Mouse (Mus musculus): ENCODE data around the gene Slc5a4a.

Slc5a4a gene

DNA sequence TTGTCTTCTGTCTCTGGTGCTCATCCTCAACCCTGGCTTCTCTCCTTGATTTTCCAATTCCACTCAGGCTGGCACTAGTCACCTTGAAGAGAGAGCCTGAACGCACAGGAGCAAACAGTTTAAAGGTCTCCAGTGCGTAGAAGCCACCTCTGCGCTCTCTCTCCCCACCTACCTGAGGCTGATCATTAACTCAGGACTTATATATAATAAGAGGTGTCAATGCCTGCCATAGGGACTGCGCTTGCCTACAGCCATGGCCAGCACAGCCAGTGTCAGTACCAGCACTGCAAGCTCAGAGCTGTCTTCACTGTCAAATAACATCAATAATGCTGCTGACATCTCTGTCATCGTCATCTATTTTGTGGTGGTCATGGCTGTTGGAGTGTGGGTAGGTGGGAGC, at the start of gene Slc5a4a:
Gene Slc5a4a, plus strand, starts transcription at position 174 of the 400 bp plus-strand sequence.
- 95% methylated on average over 5 of the region's 5 CpGs for WGBS

DNA sequence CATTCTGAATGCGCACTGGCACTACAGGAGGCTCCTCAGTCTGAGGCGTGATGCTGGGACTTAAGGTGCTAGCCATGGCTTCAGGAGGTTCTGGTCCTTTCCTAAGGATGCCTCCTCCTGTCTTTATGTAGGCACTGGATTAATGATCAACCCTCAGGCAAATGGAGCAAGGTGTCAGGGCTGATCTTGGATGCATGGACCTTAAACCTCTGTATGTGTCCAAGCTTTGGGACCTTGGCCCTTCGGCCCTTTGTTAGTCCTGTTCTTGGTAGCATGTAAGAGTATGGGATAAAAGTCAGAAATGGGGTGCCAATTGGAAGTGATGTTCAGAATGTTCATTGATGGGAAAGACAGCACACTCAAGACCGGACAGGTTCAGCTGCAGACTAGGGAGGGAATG, 36.4 kb upstream of the Slc5a4a start, which contains the start of gene Slc5a4b:
Gene Slc5a4b, minus strand, starts transcription at position 101 of the 400 bp plus-strand sequence.
- WGBS: 94% methylated on average over 4 of the region's 4 CpGs

GRCm38 (mm10) chr10:76117966-76118365, 29.3 kb upstream of the Slc5a4a start:
- WGBS: 40% methylated on average over 5 of the region's 5 CpGs

DNA sequence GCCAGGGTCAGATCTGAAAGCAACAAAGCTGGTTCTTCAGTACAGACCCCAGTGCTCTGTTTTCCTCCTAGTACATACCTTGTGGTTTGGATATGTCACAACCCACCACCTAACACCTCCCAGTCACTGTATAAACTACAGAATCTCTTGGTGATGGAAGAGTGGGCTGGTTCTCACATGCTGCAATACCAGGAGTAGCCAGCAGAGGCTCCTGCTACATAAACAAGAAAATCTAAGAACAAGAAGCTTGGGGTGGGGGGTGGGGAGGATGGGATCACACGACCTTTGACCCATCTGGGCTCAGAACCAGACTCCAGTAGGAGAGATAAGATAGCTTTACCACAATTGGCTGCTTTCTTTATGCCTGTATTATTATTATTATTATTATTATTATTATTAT, 28.5 kb upstream of the Slc5a4a start:
- WGBS: 24% methylated on average over 1 of the region's 1 CpGs

DNA sequence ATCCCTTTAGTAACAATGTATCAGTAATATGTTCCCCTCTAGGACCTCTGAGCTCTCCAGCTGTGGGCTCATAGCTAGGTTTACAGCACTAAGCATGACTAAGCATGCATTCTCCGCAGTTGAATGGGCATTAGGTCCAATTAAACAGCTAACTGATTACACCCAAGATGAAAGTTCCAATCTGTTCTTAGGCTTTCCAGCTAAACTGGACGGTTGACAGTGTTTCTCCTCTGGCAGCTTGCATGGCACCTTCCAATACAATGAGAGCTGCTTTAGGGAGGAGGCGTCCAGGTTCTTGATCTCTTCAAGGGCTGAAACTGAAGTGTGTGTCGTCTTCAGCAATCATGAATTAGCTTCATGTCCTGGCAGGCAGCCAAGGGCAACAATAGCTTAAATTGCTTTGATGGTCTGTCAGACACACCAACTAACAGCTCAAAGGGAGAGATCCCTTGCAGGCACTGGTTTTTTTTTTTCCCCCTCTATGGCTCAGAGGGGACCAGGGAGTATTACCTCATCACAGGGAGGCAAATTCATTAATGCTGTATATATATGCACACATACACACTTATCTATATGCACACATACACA, 27.0 kb upstream of the Slc5a4a start:
- WGBS: 42% methylated on average over 4 of the region's 4 CpGs

DNA sequence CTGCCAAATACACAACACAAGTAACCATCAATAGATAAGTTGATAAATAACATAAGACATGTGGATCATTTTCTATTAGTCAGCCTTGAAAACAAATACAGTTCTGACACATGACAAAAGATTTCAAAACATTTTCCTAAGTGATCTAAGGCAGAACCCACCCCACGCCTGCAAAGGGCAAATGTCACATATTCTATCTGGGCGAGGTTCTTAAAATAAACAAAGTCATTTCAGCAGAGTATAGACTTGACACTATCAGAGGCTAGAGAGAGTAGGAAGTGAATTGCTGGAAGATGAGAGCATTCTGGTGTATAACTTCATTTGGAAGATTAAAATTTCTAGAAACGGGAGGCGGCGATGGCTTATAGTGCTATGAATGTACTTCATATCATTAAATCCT, 25.8 kb upstream of the Slc5a4a start:
- WGBS: 83% methylated on average over 5 of the region's 5 CpGs

- 54% methylated on average over 4 of the region's 4 CpGs for WGBS
These were observed 14.7 kb upstream of the Slc5a4a start for GRCm38 (mm10) chr10:76132506-76132905.

- WGBS: 74% methylated on average over 2 of the region's 2 CpGs
These were observed 10.9 kb upstream of the Slc5a4a start for GRCm38 (mm10) chr10:76136318-76136717.

DNA sequence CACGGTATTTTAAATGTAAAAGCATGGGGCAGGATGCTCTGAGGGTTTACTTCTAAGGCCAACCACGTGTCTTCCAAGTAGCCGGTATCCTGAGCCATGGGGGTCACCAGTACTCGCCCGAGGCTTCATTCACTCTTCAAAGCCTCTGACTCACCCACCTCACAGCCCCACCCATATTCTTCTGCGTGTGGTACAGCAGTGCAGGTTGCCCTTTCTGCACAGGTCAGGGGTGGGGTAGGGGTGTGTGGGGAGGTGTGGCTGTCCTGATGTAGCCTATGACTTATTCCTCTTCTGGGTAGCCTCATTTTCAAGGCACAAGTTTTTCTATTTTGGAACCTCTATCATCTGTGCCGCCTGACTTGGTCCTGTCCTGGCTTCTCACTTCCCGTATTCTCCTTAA, 405 bp upstream of the Slc5a4a start:
- WGBS: 69% methylated on average over 8 of the region's 8 CpGs

- 89% methylated on average over 7 of the region's 7 CpGs for WGBS
These were observed 8.7 kb downstream of the Slc5a4a start for GRCm38 (mm10) chr10:76155911-76156310.

DNA sequence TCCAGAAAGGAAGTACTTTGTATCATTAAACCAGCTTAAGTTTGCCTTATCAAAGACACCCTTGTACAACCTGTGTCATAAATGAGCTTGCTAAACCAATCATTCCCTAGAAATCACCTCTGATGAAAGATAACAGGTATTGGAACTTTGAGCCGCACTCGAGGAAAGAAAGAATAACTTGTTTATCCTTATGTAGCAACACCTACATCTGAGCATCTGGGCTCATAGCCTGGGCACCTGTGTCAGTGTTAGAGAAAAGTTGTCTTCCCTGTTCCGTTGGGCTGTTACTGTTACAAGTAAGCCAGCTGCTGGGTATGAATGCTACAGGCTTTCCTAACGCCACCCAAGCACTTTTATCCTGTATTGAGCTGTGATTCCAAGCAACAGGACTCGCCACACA, 10.3 kb downstream of the Slc5a4a start:
- WGBS: 80% methylated on average over 5 of the region's 5 CpGs

- WGBS: 93% methylated on average over 1 of the region's 1 CpGs
These were observed 10.8 kb downstream of the Slc5a4a start for GRCm38 (mm10) chr10:76158009-76158408.

- 61% methylated on average over 2 of the region's 2 CpGs for WGBS
These were observed 27.6 kb downstream of the Slc5a4a start for GRCm38 (mm10) chr10:76174899-76175298.

- 80% methylated on average over 4 of the region's 4 CpGs for WGBS
These were observed 38.0 kb downstream of the Slc5a4a start for GRCm38 (mm10) chr10:76185216-76185615.

GRCm38 (mm10) chr10:76188010-76188409, 40.8 kb downstream of the Slc5a4a start:
- WGBS: 94% methylated on average over 1 of the region's 1 CpGs

GRCm38 (mm10) chr10:76201416-76201815, 54.2 kb downstream of the Slc5a4a start:
- whole genome bisulfite sequencing: 85% methylated on average over 3 of the region's 3 CpGs

GRCm38 (mm10) chr10:76201978-76202377, 54.7 kb downstream of the Slc5a4a start:
- 18% methylated on average over 7 of the region's 7 CpGs for WGBS

GRCm38 (mm10) chr10:76203798-76204283, 56.6 kb downstream of the Slc5a4a start:
- 14% methylated on average over 18 of the region's 18 CpGs for WGBS

DNA sequence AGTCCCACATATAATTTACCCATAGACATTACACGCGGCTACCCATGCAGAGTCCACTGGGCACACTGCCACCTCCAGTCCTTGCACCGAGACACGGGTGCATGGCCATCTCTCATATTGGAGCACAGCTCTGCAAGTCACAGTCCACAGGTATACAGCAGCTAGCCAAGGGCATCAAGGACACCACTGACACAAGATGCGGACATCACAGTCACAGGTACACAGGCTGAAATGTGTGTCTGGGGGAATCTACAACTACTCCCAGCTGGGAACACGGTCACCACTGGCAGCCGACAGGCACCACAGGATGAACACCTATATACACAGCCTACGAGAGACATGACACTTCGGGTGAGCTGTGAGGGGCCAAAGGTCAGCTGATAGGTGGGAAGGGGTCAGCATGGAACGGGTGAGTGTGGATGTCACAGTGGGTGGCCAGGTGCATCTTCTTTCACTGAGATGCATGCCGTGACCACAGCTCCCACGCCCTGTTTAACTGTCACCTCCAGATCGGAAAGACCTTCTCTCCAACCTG, 60.1 kb downstream of the Slc5a4a start:
- WGBS: 96% methylated on average over 13 of the region's 13 CpGs

GRCm38 (mm10) chr10:76209241-76209640, 62.0 kb downstream of the Slc5a4a start:
- WGBS: 88% methylated on average over 8 of the region's 8 CpGs

DNA sequence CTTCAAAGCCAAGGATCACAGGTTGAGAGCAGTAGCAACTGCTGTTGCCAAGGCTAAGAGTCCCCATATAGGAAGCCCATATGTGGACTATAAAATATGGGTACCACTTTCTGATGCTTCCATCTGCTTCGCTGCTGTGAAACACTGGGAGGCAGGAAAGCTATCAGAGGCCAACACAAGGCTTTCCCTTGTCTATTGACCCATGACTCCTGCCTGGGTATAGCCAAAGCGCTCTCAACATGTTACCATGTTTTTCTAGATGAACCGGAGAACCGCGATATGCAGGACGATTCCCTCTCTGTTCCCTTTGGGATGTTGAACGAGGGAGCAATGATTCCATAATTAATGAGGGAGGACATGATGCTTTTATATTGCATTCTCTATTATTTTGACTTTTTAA, 63.6 kb downstream of the Slc5a4a start:
- 96% methylated on average over 7 of the region's 7 CpGs for WGBS

DNA sequence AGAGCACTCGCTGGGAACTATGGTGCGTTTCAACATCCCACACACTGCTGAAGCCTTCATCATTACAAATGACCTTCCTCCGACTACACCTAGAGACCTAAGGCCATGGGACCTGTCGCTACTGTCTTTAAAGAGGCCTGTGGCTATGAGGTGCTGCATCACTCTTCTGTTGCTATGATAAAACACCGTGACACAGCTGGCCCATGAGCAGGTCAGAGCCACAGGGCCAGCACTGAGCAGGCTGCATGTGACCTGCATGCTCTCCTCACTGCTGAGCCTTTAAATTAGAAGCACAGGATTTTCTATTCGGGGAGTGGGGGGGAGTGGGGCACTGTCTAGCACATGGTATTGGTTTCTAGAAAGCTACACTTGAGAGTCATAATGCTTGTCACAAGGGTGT, 64.9 kb downstream of the Slc5a4a start:
- 91% methylated on average over 6 of the region's 6 CpGs for WGBS

GRCm38 (mm10) chr10:76214161-76214560, 66.9 kb downstream of the Slc5a4a start:
- WGBS: 90% methylated on average over 4 of the region's 4 CpGs

GRCm38 (mm10) chr10:76217056-76217455, 69.8 kb downstream of the Slc5a4a start:
- WGBS: 97% methylated on average over 17 of the region's 17 CpGs

All from cerebral cortex, adult 2 months (tissue).